Mouse (Mus musculus): ENCODE measurements around the gene Map3k7cl. TPM values are rescaled to one million over a fixed set of nuclear protein-coding genes. Genes with fewer than 3 reads are reported as not detected.

Map3k7cl gene
- 33.0 and 37.0 TPM in 2 replicates for polyA plus RNA-seq (2012; rRNA removed)

DNA sequence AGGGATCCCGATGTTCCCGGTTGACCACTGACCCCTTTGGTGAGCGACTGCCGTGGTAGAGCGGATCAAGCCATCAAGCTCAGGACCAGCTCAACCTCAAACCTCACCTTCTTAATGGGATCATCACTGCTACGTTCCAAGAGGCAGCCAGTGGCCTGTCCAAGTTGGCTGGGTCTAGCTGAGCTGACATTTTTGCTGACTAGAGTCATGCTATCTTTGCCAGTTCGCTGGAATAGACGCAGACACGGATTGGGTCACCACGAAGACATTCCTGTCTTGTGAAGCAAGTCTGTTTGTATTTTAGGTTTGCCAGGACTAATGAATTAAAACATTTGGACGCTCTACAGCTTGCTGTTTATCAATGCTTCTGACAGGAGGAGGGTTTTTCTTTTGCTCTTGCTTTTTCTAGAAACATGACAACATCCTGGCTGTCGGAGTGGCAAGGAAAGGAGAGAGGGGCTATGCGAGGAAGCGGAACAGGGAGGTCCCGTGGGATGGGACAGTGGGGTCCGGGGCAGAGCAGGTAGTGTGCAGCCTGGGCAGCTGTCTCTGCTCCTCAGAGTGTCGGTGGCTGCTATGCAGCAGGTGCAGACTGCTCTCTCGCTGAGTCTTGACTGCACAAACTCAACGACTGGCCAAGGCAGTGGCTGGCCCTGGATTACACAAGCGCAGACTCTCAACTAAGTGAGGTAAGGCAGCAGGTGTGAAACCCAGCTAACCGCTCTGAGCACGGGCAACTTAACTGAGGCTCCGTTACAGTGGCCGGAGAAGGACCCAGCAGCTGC is at the start of gene Map3k7cl:
Gene Map3k7cl, plus strand, starts transcription at position 424 of the 785 bp plus-strand sequence.
- peak within 1 kb of the TSS; percentile 43 for H3K27ac ChIP-seq (ENCODE audit: insufficient read depth, low read depth, low read length)
- DNase-seq: peak; percentile 86
- no peaks in the 10 kb centered on the region for H3K27me3 ChIP-seq (replicated peaks; ENCODE audit: control insufficient read depth, insufficient read depth, low read length)
- WGBS: 20% methylated on average over 24 of the region's 24 CpGs
- TF ChIP-seq POLR2A (IDR thresholded peaks at IDR 0.05; ENCODE audit: low read depth, low read length) (no peak), CTCF (conservative IDR thresholded peaks at IDR 0.05; ENCODE audit: insufficient read depth, insufficient read length, low read depth, low read length) (no peak)
- peak within 1 kb of the TSS; percentile 30 for H3K4me3 ChIP-seq (ENCODE audit: insufficient read depth, low read depth, low read length)
- H3K4me1 ChIP-seq (ENCODE audit: control insufficient read depth, insufficient read depth, low read length): peaks cover 4% of the 10 kb centered on the region; the same call in 1 of the 2 replicates
- no peaks in the 10 kb centered on the region; the same call in 1 of the 2 replicates for H3K36me3 ChIP-seq (ENCODE audit: control insufficient read depth, insufficient read depth, low read length)

GRCm38 (mm10) chr16:87511706-87512105 is 41.4 kb upstream of the Map3k7cl start:
- DNase-seq: no peak
- no peaks in the 10 kb centered on the region for H3K27me3 ChIP-seq (replicated peaks; ENCODE audit: control insufficient read depth, insufficient read depth, low read length)
- H3K4me3 ChIP-seq (ENCODE audit: insufficient read depth, low read depth, low read length): no peak overlapping the region
- 56% methylated on average over 5 of the region's 5 CpGs for WGBS
- no peaks in the 10 kb centered on the region for H3K4me1 ChIP-seq (ENCODE audit: control insufficient read depth, insufficient read depth, low read length)
- H3K27ac ChIP-seq (ENCODE audit: insufficient read depth, low read depth, low read length): no peak overlapping the region
- TF ChIP-seq POLR2A (IDR thresholded peaks at IDR 0.05; ENCODE audit: low read depth, low read length) (no peak), CTCF (conservative IDR thresholded peaks at IDR 0.05; ENCODE audit: insufficient read depth, insufficient read length, low read depth, low read length) (no peak)
- H3K36me3 ChIP-seq (ENCODE audit: control insufficient read depth, insufficient read depth, low read length): no peaks in the 10 kb centered on the region

GRCm38 (mm10) chr16:87512331-87512730 is 40.8 kb upstream of the Map3k7cl start:
- Histone ChIP-seq H3K4me3 (ENCODE audit: insufficient read depth, low read depth, low read length) (no peak overlapping the region), H3K27me3 (replicated peaks; ENCODE audit: control insufficient read depth, insufficient read depth, low read length) (no peaks in the 10 kb centered on the region), H3K27ac (ENCODE audit: insufficient read depth, low read depth, low read length) (no peak overlapping the region), H3K36me3 (ENCODE audit: control insufficient read depth, insufficient read depth, low read length) (no peaks in the 10 kb centered on the region), H3K4me1 (ENCODE audit: control insufficient read depth, insufficient read depth, low read length) (no peaks in the 10 kb centered on the region)
- DNase-seq: no peak
- WGBS: 80% methylated on average over 14 of the region's 14 CpGs
- TF ChIP-seq POLR2A (IDR thresholded peaks at IDR 0.05; ENCODE audit: low read depth, low read length): no peak
- TF ChIP-seq CTCF (conservative IDR thresholded peaks at IDR 0.05; ENCODE audit: insufficient read depth, insufficient read length, low read depth, low read length): no peak

- no peaks in the 10 kb centered on the region for H3K4me1 ChIP-seq (ENCODE audit: control insufficient read depth, insufficient read depth, low read length)
- TF ChIP-seq POLR2A (IDR thresholded peaks at IDR 0.05; ENCODE audit: low read depth, low read length) (no peak), CTCF (conservative IDR thresholded peaks at IDR 0.05; ENCODE audit: insufficient read depth, insufficient read length, low read depth, low read length) (no peak)
- no peaks in the 10 kb centered on the region for H3K27me3 ChIP-seq (replicated peaks; ENCODE audit: control insufficient read depth, insufficient read depth, low read length)
- H3K27ac ChIP-seq (ENCODE audit: insufficient read depth, low read depth, low read length): no peak overlapping the region
- H3K4me3 ChIP-seq (ENCODE audit: insufficient read depth, low read depth, low read length): no peak overlapping the region
- no peaks in the 10 kb centered on the region for H3K36me3 ChIP-seq (ENCODE audit: control insufficient read depth, insufficient read depth, low read length)
- no peak for DNase-seq
- WGBS: 90% methylated on average over 5 of the region's 5 CpGs
Observed at GRCm38 (mm10) chr16:87524228-87524627, 28.9 kb upstream of the Map3k7cl start.

DNA sequence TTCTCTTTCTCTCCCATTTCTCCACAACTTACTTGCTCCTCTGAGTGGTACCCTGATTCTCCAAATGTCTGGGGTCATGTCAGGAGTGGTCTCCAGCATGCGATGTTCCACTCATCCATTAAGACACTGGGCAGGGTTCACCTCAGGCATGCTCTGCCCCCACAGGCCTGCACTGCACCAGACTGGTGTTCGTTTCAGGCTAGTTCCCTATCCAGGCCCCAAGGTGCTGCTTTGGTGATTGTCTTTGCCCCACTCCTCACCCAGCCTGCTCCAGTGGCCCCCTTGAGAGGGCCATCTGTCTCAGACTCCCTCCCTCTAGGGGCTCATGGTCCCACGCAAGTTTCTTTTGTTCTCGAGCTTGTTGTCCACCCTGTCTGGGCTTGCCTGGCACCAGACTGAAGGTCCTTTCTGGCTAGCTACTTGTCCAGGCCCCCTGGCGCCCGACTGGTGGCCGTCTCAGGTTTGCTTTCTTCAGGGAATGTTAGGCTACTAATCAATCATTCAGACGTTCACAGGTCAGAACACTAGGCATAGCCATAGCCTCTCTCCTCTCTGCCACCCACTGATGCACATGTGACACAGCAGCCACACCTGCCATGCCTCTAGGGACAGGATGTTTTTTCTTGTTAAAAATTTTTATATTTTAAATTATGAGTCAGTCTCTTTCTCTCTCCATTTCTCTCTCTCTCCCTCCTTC is 25.4 kb upstream of the Map3k7cl start:
- Histone ChIP-seq H3K36me3 (ENCODE audit: control insufficient read depth, insufficient read depth, low read length) (no peaks in the 10 kb centered on the region), H3K4me3 (ENCODE audit: insufficient read depth, low read depth, low read length) (no peak overlapping the region), H3K27ac (ENCODE audit: insufficient read depth, low read depth, low read length) (no peak overlapping the region), H3K27me3 (replicated peaks; ENCODE audit: control insufficient read depth, insufficient read depth, low read length) (no peaks in the 10 kb centered on the region), H3K4me1 (ENCODE audit: control insufficient read depth, insufficient read depth, low read length) (no peaks in the 10 kb centered on the region)
- TF ChIP-seq CTCF (conservative IDR thresholded peaks at IDR 0.05; ENCODE audit: insufficient read depth, insufficient read length, low read depth, low read length) (no peak), POLR2A (IDR thresholded peaks at IDR 0.05; ENCODE audit: low read depth, low read length) (no peak)
- DNase-seq: no peak
- WGBS: 57% methylated on average over 8 of the region's 8 CpGs

DNA sequence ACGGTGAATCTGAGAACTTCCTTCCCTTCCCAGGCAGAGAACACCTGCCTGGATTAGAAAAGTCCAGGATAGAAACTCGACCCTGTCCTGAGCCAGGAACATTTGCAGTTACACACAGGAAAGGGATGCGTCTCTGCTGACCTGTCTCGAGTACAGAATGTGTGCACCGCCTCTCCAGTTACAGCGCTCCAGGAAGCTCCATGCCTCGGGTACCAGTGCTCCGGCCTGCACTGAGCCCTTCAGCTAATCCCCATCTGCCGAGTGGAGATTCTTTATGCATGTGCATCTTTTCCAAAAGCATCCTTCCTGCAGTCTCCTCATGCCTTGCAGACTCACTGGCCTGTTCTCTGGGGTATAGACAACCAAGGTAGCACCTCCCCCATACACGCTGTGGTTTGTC is 24.4 kb upstream of the Map3k7cl start:
- no peak for TF ChIP-seq POLR2A (IDR thresholded peaks at IDR 0.05; ENCODE audit: low read depth, low read length)
- TF ChIP-seq CTCF (conservative IDR thresholded peaks at IDR 0.05; ENCODE audit: insufficient read depth, insufficient read length, low read depth, low read length): no peak
- no peaks in the 10 kb centered on the region for H3K36me3 ChIP-seq (ENCODE audit: control insufficient read depth, insufficient read depth, low read length)
- H3K4me1 ChIP-seq (ENCODE audit: control insufficient read depth, insufficient read depth, low read length): no peaks in the 10 kb centered on the region
- H3K4me3 ChIP-seq (ENCODE audit: insufficient read depth, low read depth, low read length): no peak overlapping the region
- no peaks in the 10 kb centered on the region for H3K27me3 ChIP-seq (replicated peaks; ENCODE audit: control insufficient read depth, insufficient read depth, low read length)
- WGBS: 43% methylated on average over 10 of the region's 10 CpGs
- no peak for DNase-seq
- H3K27ac ChIP-seq (ENCODE audit: insufficient read depth, low read depth, low read length): no peak overlapping the region

GRCm38 (mm10) chr16:87548348-87548747 is 4.8 kb upstream of the Map3k7cl start:
- 63% methylated on average over 2 of the region's 2 CpGs for WGBS
- Histone ChIP-seq H3K27ac (ENCODE audit: insufficient read depth, low read depth, low read length) (no peak overlapping the region), H3K27me3 (replicated peaks; ENCODE audit: control insufficient read depth, insufficient read depth, low read length) (no peaks in the 10 kb centered on the region), H3K4me3 (ENCODE audit: insufficient read depth, low read depth, low read length) (no peak overlapping the region), H3K4me1 (ENCODE audit: control insufficient read depth, insufficient read depth, low read length) (peaks cover 4% of the 10 kb centered on the region; the same call in 1 of the 2 replicates), H3K36me3 (ENCODE audit: control insufficient read depth, insufficient read depth, low read length) (no peaks in the 10 kb centered on the region)
- TF ChIP-seq CTCF (conservative IDR thresholded peaks at IDR 0.05; ENCODE audit: insufficient read depth, insufficient read length, low read depth, low read length) (peak; percentile 55), POLR2A (IDR thresholded peaks at IDR 0.05; ENCODE audit: low read depth, low read length) (no peak)
- peak; percentile 24 for DNase-seq
